Mouse (Mus musculus): ENCODE measurements around the gene Zpbp. TPM values are rescaled to one million over a fixed set of nuclear protein-coding genes. Genes with fewer than 3 reads are reported as not detected.

The Zpbp gene
- polyA plus RNA-seq, 1 experiment = 0.17 TPM

DNA sequence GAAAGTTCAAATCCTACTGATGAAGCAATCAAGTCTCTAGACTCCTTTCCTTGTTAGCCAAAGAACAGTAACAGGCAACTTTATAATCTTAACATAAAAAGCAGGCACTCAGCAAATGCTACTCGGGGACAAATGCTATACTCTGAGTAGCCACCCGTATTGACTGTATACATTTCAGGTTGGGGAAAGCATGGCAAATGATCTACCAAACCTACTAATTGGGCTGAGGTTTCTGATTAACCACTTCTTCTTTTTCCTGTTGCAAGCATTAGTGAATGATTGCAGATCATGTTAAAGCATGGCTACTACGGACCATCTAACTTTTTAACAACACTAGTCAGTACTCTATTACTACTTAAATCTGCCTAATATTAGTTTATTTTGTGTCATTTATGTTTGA, 178.7 kb downstream of the Zpbp start:
- WGBS = 42% methylated on average over 3 of the region's 3 CpGs
- Histone ChIP-seq H3K4me1 (ENCODE audit: control insufficient read depth, insufficient read depth, low read length) (no peaks in the 10 kb centered on the region), H3K36me3 (ENCODE audit: control insufficient read depth, insufficient read depth, low read length) (no peaks in the 10 kb centered on the region), H3K27ac (ENCODE audit: insufficient read depth, low read depth, low read length) (no peak overlapping the region), H3K4me3 (ENCODE audit: insufficient read depth, low read depth, low read length) (no peak overlapping the region), H3K27me3 (replicated peaks; ENCODE audit: control insufficient read depth, insufficient read depth, low read length) (no peaks in the 10 kb centered on the region)
- DNase-seq = no peak
- TF ChIP-seq POLR2A (IDR thresholded peaks at IDR 0.05; ENCODE audit: low read depth, low read length) (no peak), CTCF (conservative IDR thresholded peaks at IDR 0.05; ENCODE audit: insufficient read depth, insufficient read length, low read depth, low read length) (no peak)

DNA sequence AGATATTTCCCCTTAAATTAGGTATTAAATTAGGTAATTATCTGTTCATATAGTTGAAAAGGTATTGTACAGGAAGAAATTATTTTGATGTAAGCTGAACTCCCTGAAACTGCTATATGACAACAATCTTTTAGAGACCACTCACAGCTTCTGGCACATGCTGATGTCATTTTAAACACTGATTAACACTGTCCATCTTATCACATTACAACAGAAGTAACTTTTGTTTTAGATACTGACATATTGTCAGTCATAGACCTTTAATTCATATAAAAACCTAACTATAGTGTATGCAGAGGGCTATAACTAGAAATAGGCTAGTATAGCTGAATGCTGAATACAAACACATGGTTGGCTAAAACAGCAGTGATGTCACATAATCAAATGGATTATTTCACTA, 182.1 kb downstream of the Zpbp start:
- no peaks in the 10 kb centered on the region for H3K36me3 ChIP-seq (ENCODE audit: control insufficient read depth, insufficient read depth, low read length)
- no peak overlapping the region for H3K4me3 ChIP-seq (ENCODE audit: insufficient read depth, low read depth, low read length)
- DNase-seq = no peak
- H3K27ac ChIP-seq (ENCODE audit: insufficient read depth, low read depth, low read length) = no peak overlapping the region
- no peaks in the 10 kb centered on the region for H3K27me3 ChIP-seq (replicated peaks; ENCODE audit: control insufficient read depth, insufficient read depth, low read length)
- H3K4me1 ChIP-seq (ENCODE audit: control insufficient read depth, insufficient read depth, low read length) = no peaks in the 10 kb centered on the region
- TF ChIP-seq POLR2A (IDR thresholded peaks at IDR 0.05; ENCODE audit: low read depth, low read length) (no peak), CTCF (conservative IDR thresholded peaks at IDR 0.05; ENCODE audit: insufficient read depth, insufficient read length, low read depth, low read length) (no peak)

- no peaks in the 10 kb centered on the region for H3K27me3 ChIP-seq (replicated peaks; ENCODE audit: control insufficient read depth, insufficient read depth, low read length)
- WGBS = 89% methylated on average over 1 of the region's 1 CpGs
- DNase-seq = no peak
- H3K27ac ChIP-seq (ENCODE audit: insufficient read depth, low read depth, low read length) = no peak overlapping the region
- H3K36me3 ChIP-seq (ENCODE audit: control insufficient read depth, insufficient read depth, low read length) = no peaks in the 10 kb centered on the region
- no peaks in the 10 kb centered on the region for H3K4me1 ChIP-seq (ENCODE audit: control insufficient read depth, insufficient read depth, low read length)
- H3K4me3 ChIP-seq (ENCODE audit: insufficient read depth, low read depth, low read length) = no peak overlapping the region
- no peak for TF ChIP-seq CTCF (conservative IDR thresholded peaks at IDR 0.05; ENCODE audit: insufficient read depth, insufficient read length, low read depth, low read length)
- no peak for TF ChIP-seq POLR2A (IDR thresholded peaks at IDR 0.05; ENCODE audit: low read depth, low read length)
Measured at GRCm38 (mm10) chr11:11257348-11257747, 204.9 kb downstream of the Zpbp start.

- Histone ChIP-seq H3K4me1 (ENCODE audit: control insufficient read depth, insufficient read depth, low read length) (no peaks in the 10 kb centered on the region), H3K4me3 (ENCODE audit: insufficient read depth, low read depth, low read length) (no peak overlapping the region), H3K27ac (ENCODE audit: insufficient read depth, low read depth, low read length) (no peak overlapping the region), H3K36me3 (ENCODE audit: control insufficient read depth, insufficient read depth, low read length) (no peaks in the 10 kb centered on the region), H3K27me3 (replicated peaks; ENCODE audit: control insufficient read depth, insufficient read depth, low read length) (no peaks in the 10 kb centered on the region)
- TF ChIP-seq CTCF (conservative IDR thresholded peaks at IDR 0.05; ENCODE audit: insufficient read depth, insufficient read length, low read depth, low read length) (no peak), POLR2A (IDR thresholded peaks at IDR 0.05; ENCODE audit: low read depth, low read length) (no peak)
- 59% methylated on average over 6 of the region's 6 CpGs for WGBS
- DNase-seq = no peak
Measured at GRCm38 (mm10) chr11:11242694-11243377, 219.4 kb downstream of the Zpbp start.

DNA sequence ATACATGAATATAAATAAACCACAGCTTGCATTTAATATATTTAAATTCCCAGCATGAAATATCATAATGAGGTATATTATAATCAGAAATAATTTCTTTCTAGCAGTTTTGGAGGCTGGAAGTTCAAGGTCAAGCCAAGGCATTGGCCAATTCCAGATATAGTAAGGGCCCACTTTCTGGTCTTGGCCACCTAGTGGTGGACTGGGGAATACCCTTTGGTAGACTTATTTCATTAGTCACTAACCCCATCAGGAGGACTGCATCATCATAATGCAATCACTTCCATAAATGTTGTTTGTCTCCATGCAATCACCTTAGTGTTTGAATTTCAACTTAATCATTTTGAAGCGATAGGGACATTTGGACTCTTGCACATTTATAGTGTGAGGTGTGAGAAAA, 222.9 kb downstream of the Zpbp start:
- Histone ChIP-seq H3K36me3 (ENCODE audit: control insufficient read depth, insufficient read depth, low read length) (no peaks in the 10 kb centered on the region), H3K4me3 (ENCODE audit: insufficient read depth, low read depth, low read length) (no peak overlapping the region), H3K4me1 (ENCODE audit: control insufficient read depth, insufficient read depth, low read length) (no peaks in the 10 kb centered on the region), H3K27ac (ENCODE audit: insufficient read depth, low read depth, low read length) (no peak overlapping the region), H3K27me3 (replicated peaks; ENCODE audit: control insufficient read depth, insufficient read depth, low read length) (no peaks in the 10 kb centered on the region)
- 80% methylated on average over 1 of the region's 1 CpGs for WGBS
- TF ChIP-seq POLR2A (IDR thresholded peaks at IDR 0.05; ENCODE audit: low read depth, low read length) (no peak), CTCF (conservative IDR thresholded peaks at IDR 0.05; ENCODE audit: insufficient read depth, insufficient read length, low read depth, low read length) (0 out of 2 replicates have a peak, but pooled peaks have one; percentile 6)
- DNase-seq = no peak

Other genes with a start within 250 kb of the Zpbp start
- 0.84 and 1.3 TPM in 2 replicates for gene Spata48, start 314 bp downstream of the Zpbp start, polyA plus RNA-seq (2012; rRNA removed)
- gene 4930512M02Rik, start 165.4 kb upstream of the Zpbp start, polyA plus RNA-seq (2012; rRNA removed) = not detected in 2 replicates
- 2.9 and 12.8 TPM in 2 replicates for gene Ikzf1, start 222.6 kb upstream of the Zpbp start, polyA plus RNA-seq (2012; rRNA removed)